Mouse (Mus musculus) cerebellum, adult 2 months (tissue): Measurements from ENCODE around the gene Frat2. TPM values are rescaled to one million over a fixed set of nuclear protein-coding genes. Genes with fewer than 3 reads are reported as not detected.

Experiments used
- DNase-seq, 2 experiments: peaks; one replicate each; pipeline ENCODE4 v3.0.0; 2021
- H3K27ac ChIP-seq: fragments of 200-500 bp; 2 replicates; pipeline ENCODE4 v1.5.1; 2012; ENCODE audit warnings: low read length, control low read depth, inconsistent platforms; ENCODE audit not compliant: insufficient read depth
- H3K27me3 ChIP-seq: fragments of 200-500 bp; 2 replicates; pipeline ENCODE4 v1.6.1; 2012; ENCODE audit warnings: inconsistent platforms, mild to moderate bottlenecking, low read length, moderate library complexity; ENCODE audit not compliant: control insufficient read depth, insufficient read depth
- H3K4me1 ChIP-seq: fragments of 200-500 bp; 2 replicates; pipeline ENCODE4 v1.6.1; 2011; ENCODE audit warnings: low read length; ENCODE audit not compliant: control insufficient read depth, insufficient read depth
- H3K4me3 ChIP-seq: fragments of 200-500 bp; replicated peaks from 2 replicates; pipeline ENCODE3; 2011; ENCODE audit warnings: mild to moderate bottlenecking, low read depth, low read length, control low read depth; ENCODE audit not compliant: insufficient read depth
- CTCF ChIP-seq: fragments of 200-500 bp; IDR thresholded peaks from 2 replicates; pipeline ENCODE4 v1.5.1; 2011; ENCODE audit warnings: low read depth, mild to moderate bottlenecking, control low read depth, low read length, moderate library complexity, borderline replicate concordance; ENCODE audit not compliant: insufficient read depth
- POLR2A ChIP-seq: fragments of 200-500 bp; IDR thresholded peaks from 2 replicates; pipeline ENCODE4 v1.6.1; 2011; ENCODE audit warnings: low read length, control low read depth, borderline replicate concordance; ENCODE audit not compliant: insufficient read depth
- WGBS: fragments of 180-500 bp; shearing (Covaris S2); methylation state at CpG from one replicate; pipeline ENCODE4 v1.1.7; 2018; 5-methylcytosine and 5-hydroxymethylcytosine counted together
- polyA plus RNA-seq: library from polyadenylated mRNA; depleted of rRNA; stranded (reverse); fragments of >200 nt; gene quantifications from 2 replicates; pipeline ENCODE4 v1.2.3, GENCODE M21; 2012

The Frat2 gene
- polyA plus RNA-seq, 1 experiment: 6.9 TPM

DNA sequence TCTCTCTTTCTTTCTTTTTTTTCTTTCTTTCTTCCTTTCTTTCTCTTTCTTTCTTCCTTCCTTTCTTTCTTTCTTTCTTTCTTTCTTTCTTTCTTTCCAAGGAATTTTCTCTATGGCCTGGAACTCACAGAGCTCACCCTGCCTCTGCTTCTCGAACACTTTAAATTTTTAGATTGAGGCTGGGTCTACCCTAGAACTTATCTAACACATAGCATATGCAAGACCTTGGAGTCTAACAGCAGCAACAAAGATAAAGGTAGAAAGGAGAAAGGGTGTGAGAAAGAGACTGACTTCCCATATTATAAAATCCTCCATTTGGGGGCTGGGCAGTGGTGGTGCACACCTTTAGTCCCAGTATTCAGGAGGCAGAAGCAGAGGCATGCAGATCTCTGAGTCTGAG is 25.3 kb downstream of the Frat2 start:
- H3K4me3 ChIP-seq: no peak overlapping the region

DNA sequence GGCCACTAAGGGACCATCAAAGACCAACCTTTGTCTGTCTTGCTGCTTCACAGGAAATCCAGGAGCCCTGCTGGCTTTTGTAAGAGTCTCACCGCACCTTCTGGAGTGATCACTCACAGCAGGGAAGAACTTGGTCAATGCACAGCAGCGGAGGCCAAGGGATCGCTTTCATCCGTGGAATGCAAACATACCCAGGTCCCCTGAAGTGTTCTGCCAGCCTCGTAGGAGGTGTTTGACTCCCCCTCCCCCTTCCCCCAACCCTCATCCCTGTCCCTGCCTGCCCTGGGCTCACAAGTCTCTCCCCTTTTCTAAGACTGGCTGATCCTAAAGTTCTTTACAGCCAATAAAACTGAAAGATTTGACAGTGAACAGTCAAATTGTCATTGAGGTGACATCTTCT is 26.5 kb downstream of the Frat2 start:
- Histone ChIP-seq H3K27ac (no peak overlapping the region), H3K27me3 (no peaks in the 10 kb centered on the region), H3K4me3 (no peak overlapping the region), H3K4me1 (no peaks in the 10 kb centered on the region)
- TF ChIP-seq POLR2A (no peak), CTCF (no peak)
- no peak for DNase-seq
- 23% methylated on average over 5 of the region's 5 CpGs for WGBS

More for the DNA sequence above, 25.3 kb downstream of the Frat2 start:
- TF ChIP-seq POLR2A (no peak), CTCF (no peak)
- Histone ChIP-seq H3K4me1 (no peaks in the 10 kb centered on the region), H3K27me3 (no peaks in the 10 kb centered on the region), H3K27ac (no peak overlapping the region)
- no peak for DNase-seq
- 88% methylated on average over 1 of the region's 1 CpGs for WGBS

DNA sequence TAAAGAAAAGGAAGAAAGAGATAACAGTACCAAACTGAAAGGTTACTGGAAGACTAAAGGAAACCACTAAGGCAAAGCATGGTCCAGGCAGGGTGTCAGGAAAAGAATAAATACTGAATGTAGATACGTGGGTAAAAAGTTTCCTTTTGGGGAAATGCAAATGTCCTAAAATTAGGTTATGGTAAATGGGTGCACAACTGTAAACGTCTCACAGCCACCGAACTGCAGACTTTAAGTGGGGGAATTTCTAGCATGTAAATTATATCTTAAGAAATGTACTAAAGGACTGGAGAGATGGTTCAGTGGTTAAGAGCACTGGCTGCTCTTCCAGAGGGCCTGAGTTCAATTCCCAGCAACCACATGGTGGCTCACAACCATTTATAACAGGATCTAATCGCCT is 29.2 kb downstream of the Frat2 start:
- TF ChIP-seq POLR2A (no peak), CTCF (no peak)
- no peak for DNase-seq
- Histone ChIP-seq H3K4me1 (no peaks in the 10 kb centered on the region), H3K27me3 (no peaks in the 10 kb centered on the region), H3K27ac (no peak overlapping the region), H3K4me3 (no peak overlapping the region)
- WGBS: 88% methylated on average over 4 of the region's 4 CpGs

DNA sequence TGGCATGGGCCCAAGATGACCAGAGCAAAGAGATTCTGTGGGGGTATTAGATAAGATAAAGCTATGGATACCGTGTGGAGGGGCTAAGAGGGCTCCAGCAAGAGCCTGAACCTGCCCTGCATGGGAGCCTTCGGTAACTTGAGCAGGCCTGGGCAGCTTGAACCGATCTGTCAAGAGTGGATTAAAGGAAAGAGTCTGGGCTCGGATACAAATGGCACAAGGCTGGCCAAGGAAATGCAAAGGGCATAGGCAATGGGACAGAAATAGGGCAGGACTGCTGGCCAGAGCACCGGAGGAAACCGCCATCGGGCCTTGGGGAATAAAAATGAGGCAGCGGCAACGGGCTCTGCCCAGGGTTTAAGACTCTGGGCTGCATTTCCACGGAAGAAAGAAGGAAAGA is 30.6 kb downstream of the Frat2 start:
- 14% methylated on average over 10 of the region's 10 CpGs for WGBS
- Histone ChIP-seq H3K27me3 (no peaks in the 10 kb centered on the region), H3K27ac (no peak overlapping the region), H3K4me1 (no peaks in the 10 kb centered on the region), H3K4me3 (no peak overlapping the region)
- no peak for DNase-seq
- TF ChIP-seq POLR2A: no peak
- no peak for TF ChIP-seq CTCF

DNA sequence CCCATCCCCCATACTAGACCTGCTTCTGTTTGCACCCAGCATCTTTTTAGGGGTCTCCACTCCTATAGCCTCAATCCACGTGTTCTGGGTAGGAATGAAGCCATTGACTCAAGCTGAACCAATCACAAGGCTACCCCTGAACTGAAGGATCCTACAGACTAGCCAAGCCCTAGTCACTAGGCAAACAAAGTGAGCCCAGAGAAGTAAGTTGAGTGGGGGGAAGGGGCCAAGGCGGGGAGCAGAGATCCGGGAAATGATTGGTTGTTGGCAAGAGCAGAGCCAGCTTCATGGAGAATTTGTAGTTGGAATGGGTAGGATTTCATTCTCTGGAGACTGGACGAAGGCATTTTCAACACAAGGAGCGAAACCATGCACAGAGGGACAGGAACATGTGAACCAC is 31.0 kb downstream of the Frat2 start:
- no peak for DNase-seq
- no peaks in the 10 kb centered on the region for H3K4me1 ChIP-seq
- no peaks in the 10 kb centered on the region for H3K27me3 ChIP-seq
- H3K27ac ChIP-seq: no peak overlapping the region
- no peak overlapping the region for H3K4me3 ChIP-seq
- 59% methylated on average over 5 of the region's 5 CpGs for WGBS
- no peak for TF ChIP-seq CTCF
- no peak for TF ChIP-seq POLR2A

DNA sequence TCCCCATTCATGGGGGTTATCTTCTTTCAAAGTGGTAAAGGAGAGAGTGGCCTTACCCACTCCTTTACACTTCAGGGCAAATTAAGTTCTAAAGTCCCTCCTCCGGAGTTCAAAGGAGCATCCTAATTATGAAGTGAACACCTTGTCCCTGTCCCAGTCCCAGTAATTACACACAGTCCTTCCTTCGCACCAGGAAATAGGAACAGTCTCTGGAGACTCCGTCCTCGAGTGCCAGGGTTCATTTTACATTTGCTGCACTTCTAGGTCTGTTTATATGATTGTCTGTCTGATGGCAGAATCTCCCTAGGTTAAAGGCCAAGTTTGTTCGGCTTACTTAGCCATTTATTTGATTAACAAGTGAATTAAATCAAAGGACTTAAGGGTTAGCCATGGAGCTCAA is 31.5 kb downstream of the Frat2 start:
- Histone ChIP-seq H3K4me3 (no peak overlapping the region), H3K4me1 (no peaks in the 10 kb centered on the region), H3K27ac (no peak overlapping the region), H3K27me3 (no peaks in the 10 kb centered on the region)
- TF ChIP-seq POLR2A: no peak
- TF ChIP-seq CTCF: no peak
- WGBS: 82% methylated on average over 5 of the region's 5 CpGs
- DNase-seq: no peak

DNA sequence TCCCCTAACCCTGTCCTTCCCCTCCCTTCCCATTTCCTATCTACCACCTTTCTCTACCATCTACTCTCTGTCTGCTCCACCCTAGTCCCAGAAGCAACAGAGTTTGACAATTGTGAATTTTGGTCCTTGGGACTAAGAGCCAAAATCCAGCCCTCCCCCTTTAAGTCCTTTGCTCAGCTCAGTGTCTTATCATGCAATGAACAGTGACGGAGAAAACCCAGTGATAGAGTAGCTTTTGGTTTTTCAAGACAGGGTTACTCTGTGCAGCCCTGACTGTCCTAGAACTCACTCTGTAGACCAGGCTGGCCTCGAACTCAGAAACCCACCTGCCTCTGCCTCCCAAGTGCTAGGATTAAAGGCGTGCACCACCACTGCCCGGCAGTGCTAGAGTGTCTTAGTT is 34.6 kb downstream of the Frat2 start:
- no peak for DNase-seq
- 97% methylated on average over 4 of the region's 4 CpGs for WGBS

DNA sequence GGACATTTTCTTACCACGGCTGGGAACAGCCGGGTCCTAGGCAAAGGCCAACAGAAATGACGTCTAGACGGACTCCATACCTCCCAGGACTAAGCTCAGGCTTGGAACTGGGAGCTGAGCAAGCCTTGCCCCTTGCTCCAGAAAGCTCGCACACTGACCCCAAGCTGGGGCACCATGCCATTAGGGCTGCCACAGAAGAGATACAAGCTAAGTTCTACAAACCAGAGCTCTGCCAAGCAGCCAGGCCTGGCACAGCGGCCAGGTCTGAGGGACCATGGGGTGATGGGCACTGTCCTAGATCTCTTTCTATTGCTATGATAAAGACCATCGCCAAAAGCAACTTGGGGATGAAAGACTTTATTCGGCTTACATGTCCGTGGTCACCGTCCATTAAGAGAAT is 35.4 kb downstream of the Frat2 start:
- no peak for DNase-seq
- no peak overlapping the region for H3K27ac ChIP-seq
- H3K4me3 ChIP-seq: no peak overlapping the region
- WGBS: 83% methylated on average over 10 of the region's 10 CpGs
- TF ChIP-seq CTCF: no peak
- TF ChIP-seq POLR2A: no peak
- no peaks in the 10 kb centered on the region for H3K27me3 ChIP-seq
- H3K4me1 ChIP-seq: no peaks in the 10 kb centered on the region

More for the DNA sequence above, 34.6 kb downstream of the Frat2 start:
- no peaks in the 10 kb centered on the region for H3K27me3 ChIP-seq
- H3K4me3 ChIP-seq: no peak overlapping the region
- TF ChIP-seq POLR2A (no peak), CTCF (no peak)
- no peak overlapping the region for H3K27ac ChIP-seq
- no peaks in the 10 kb centered on the region for H3K4me1 ChIP-seq
